Mouse (Mus musculus) liver, postnatal 0 days (tissue): Measurements from ENCODE around the gene Ski. TPM values are rescaled to one million over a fixed set of nuclear protein-coding genes. Genes with fewer than 3 reads are reported as not detected.

Experiments used
- ATAC-seq: fragments of 200-750 bp; cut with Nextera tagmentation; 2 replicates; pipeline ENCODE4 v1.8.0; 2017; ENCODE audit warnings: mild to moderate bottlenecking, moderate library complexity
- DNase-seq: peaks from one replicate; pipeline ENCODE4 v3.0.0-alpha.2; 2016
- H3K27ac ChIP-seq: fragments of 300-500 bp; sonication (generic); 2 replicates; pipeline ENCODE4 v1.5.1; 2014; ENCODE audit warnings: antibody characterized with exemption, moderate library complexity, mild to moderate bottlenecking, low read depth
- H3K27me3 ChIP-seq: fragments of 300-500 bp; sonication (generic); 2 replicates; pipeline ENCODE4 v1.6.1; 2014; ENCODE audit warnings: low read length, control low read depth, mixed read lengths; ENCODE audit not compliant: insufficient read depth
- H3K36me3 ChIP-seq: fragments of 300-500 bp; sonication (generic); replicated peaks from 2 replicates; pipeline ENCODE4 v1.6.1; 2014; ENCODE audit warnings: mild to moderate bottlenecking, control low read depth, low read length, moderate library complexity, mixed read lengths; ENCODE audit not compliant: insufficient read depth
- H3K4me1 ChIP-seq: fragments of 300-500 bp; sonication (generic); 2 replicates; pipeline ENCODE4 v1.6.1; 2014; ENCODE audit warnings: antibody characterized with exemption, mild to moderate bottlenecking, control low read depth; ENCODE audit not compliant: insufficient read depth
- H3K4me2 ChIP-seq: fragments of 300-500 bp; sonication (generic); 2 replicates; pipeline ENCODE4 v1.6.1; 2014; ENCODE audit warnings: low read depth, mild to moderate bottlenecking, low read length, moderate library complexity, mixed read lengths
- H3K4me3 ChIP-seq: fragments of 300-500 bp; sonication (generic); 2 replicates; pipeline ENCODE4 v1.5.1; 2014; ENCODE audit warnings: low read depth, low read length
- H3K9ac ChIP-seq: fragments of 300-500 bp; sonication (generic); replicated peaks from 2 replicates; pipeline ENCODE4 v1.6.1; 2014; ENCODE audit warnings: mild to moderate bottlenecking, moderate library complexity
- H3K9me3 ChIP-seq: fragments of 300-500 bp; sonication (generic); 2 replicates; pipeline ENCODE4 v1.6.1; 2016; ENCODE audit warnings: mild to moderate bottlenecking, control low read depth, low read length, mixed read lengths
- CTCF ChIP-seq: sonication (generic); IDR thresholded peaks from 2 replicates; pipeline ENCODE4 v1.5.1; 2016; ENCODE audit warnings: antibody characterized with exemption, low read depth
- EP300 ChIP-seq: IDR thresholded peaks from 2 replicates; pipeline ENCODE4 v1.6.1; 2016; ENCODE audit warnings: antibody characterized with exemption, low read depth, mild to moderate bottlenecking
- WGBS: fragments of 180-500 bp; shearing (Covaris S2); extraction: QIAGEN DNeasy Blood & Tissue Kit; methylation state at CpG from one replicate; pipeline ENCODE4 v1.1.7; 2014; ENCODE audit not compliant: insufficient replicate concordance; 5-methylcytosine and 5-hydroxymethylcytosine counted together
- polyA plus RNA-seq: library from polyadenylated mRNA; unstranded; fragments of >200 nt; fragmentation: Nextera tagmentation; extraction: Ambion mirVana; gene quantifications from 2 replicates; pipeline ENCODE4 v1.2.1, GENCODE M21; 2015

Gene Ski
- polyA plus RNA-seq, 1 experiment from 2014 or later: 3.5 TPM

DNA sequence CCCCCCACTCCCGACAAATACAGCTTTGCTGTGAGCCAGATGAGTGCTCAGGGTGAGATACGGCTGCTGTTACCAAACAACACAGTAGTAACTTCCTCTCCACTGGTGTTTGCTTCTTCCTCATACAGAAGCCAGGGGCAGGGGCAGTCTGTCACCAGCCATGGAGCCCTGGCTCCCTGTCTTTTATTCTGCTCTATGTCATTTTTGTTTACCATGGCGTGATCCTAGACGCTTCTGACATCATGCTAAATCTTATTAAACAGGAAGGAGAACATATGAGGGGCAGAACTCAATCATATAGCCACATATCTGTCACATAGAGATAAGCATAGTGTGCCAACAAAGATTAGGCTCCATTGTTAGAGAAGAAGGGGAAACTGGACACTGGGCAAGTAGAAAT is 105.8 kb downstream of the Ski start:
- H3K27me3 ChIP-seq: no peaks in the 10 kb centered on the region
- peaks cover 35% of the 10 kb centered on the region for H3K4me1 ChIP-seq
- no peaks in the 10 kb centered on the region for H3K9me3 ChIP-seq
- no peaks in the 10 kb centered on the region for H3K36me3 ChIP-seq
- 0 out of 2 replicates have a peak overlapping the region, but pooled peaks have one; percentile 52 for H3K4me2 ChIP-seq
- no peak overlapping the region for H3K9ac ChIP-seq
- H3K4me3 ChIP-seq: 0 out of 2 replicates have a peak overlapping the region, but pooled peaks have one; percentile 10
- peak overlapping the region; percentile 69 for H3K27ac ChIP-seq
- DNase-seq (no peak), ATAC-seq (no peak)
- TF ChIP-seq CTCF: no peak
- TF ChIP-seq EP300: no peak
- 26% methylated on average over 4 of the region's 4 CpGs for WGBS

DNA sequence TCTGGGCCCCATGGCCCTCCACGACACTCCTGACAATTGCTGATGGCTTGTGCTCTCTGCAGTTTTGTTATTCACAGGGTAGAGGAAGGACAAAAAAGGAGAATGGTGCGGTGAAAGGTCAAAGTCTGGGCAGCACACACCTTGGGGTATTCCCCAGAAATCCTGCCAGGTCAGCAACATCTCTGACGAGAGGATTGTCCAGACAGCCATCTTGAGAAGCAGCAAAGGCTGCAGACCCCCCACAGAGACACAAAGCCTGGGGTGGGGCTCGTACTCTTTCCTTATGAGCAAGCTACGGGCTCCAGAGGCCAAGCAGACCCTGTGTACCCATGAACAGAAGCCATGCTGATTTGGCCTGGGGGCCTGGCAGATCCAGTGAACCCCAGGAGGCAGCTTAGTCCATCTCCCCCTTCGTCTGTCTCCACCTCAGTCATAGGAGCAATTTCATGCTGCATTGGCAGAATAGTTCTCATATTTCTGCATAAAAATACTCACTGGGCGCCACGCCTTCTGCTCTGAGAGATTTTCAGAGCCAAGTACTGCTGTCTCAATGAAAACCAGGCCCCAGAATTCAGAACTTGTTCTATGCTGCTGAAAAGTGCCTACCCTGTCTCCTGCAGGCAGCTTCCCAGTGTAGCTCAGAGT is 108.5 kb downstream of the Ski start:
- ATAC-seq (no peak), DNase-seq (no peak)
- Histone ChIP-seq H3K4me3 (no peak overlapping the region), H3K36me3 (no peaks in the 10 kb centered on the region), H3K9ac (no peak overlapping the region), H3K4me1 (peaks cover 16% of the 10 kb centered on the region), H3K27ac (no peak overlapping the region), H3K27me3 (no peaks in the 10 kb centered on the region), H3K4me2 (no peak overlapping the region), H3K9me3 (no peaks in the 10 kb centered on the region)
- 73% methylated on average over 8 of the region's 8 CpGs for WGBS
- no peak for TF ChIP-seq EP300
- no peak for TF ChIP-seq CTCF

DNA sequence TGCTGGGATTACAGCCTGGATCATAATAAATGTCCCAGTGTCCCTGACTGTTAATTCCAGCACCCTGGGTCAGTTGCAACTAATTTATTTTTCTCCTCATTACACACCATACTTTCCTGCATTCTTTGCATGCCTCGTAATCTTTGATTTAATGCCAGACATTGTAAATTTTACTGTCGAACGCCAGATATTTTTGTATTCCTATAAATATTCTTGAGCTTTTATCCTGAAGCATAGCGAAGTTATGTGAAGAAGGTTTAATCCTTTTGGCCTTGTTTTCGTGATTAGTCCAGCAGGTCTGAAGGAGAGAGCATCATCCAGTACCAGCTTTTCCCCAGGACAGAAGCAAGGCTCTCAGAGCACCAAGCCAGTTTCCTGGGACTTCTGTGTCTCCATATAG is 112.9 kb downstream of the Ski start:
- no peak for TF ChIP-seq EP300
- TF ChIP-seq CTCF: no peak
- ATAC-seq: no peak

DNA sequence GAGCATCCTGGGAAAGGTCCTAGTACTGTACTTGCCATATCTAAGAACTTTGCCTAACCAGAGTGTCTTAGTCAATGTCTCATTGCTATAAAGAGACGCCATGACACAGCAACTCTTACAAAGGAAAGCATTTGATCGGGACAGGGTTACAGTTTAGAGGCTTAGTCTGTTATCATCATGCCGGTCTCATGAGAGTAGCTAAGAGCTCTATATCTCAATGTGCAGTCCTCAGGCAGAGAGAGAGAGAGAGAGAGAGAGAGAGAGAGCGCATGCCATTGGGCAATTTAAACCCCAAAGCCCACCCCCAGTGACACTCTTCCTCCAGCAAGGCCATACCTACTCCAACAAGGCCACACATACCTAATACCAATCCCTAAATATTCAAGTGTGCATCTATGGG is 114.5 kb downstream of the Ski start:
- no peaks in the 10 kb centered on the region for H3K9me3 ChIP-seq
- no peak overlapping the region for H3K27ac ChIP-seq
- no peak overlapping the region for H3K4me2 ChIP-seq
- no peak overlapping the region for H3K4me3 ChIP-seq
- no peak overlapping the region for H3K9ac ChIP-seq
- WGBS: 65% methylated on average over 4 of the region's 4 CpGs
- DNase-seq (no peak), ATAC-seq (peak; percentile 53)
- TF ChIP-seq CTCF (no peak), EP300 (no peak)
- no peaks in the 10 kb centered on the region for H3K27me3 ChIP-seq
- no peaks in the 10 kb centered on the region for H3K36me3 ChIP-seq
- H3K4me1 ChIP-seq: no peaks in the 10 kb centered on the region

More for the DNA sequence above, 112.9 kb downstream of the Ski start:
- H3K27ac ChIP-seq: no peak overlapping the region
- no peaks in the 10 kb centered on the region for H3K4me1 ChIP-seq
- H3K27me3 ChIP-seq: no peaks in the 10 kb centered on the region
- no peaks in the 10 kb centered on the region for H3K9me3 ChIP-seq
- H3K4me2 ChIP-seq: no peak overlapping the region
- no peaks in the 10 kb centered on the region for H3K36me3 ChIP-seq
- 80% methylated on average over 5 of the region's 5 CpGs for WGBS
- no peak overlapping the region for H3K4me3 ChIP-seq
- H3K9ac ChIP-seq: no peak overlapping the region
- no peak for DNase-seq

Other genes with a start within 250 kb of the Ski start
- gene Plch2, start 165.8 kb downstream of the Ski start, polyA plus RNA-seq: 0.04 TPM in 1 of 2 replicates, not detected in the other
- 5.9 and 6.8 TPM in 2 replicates for gene Pex10, start 155.6 kb downstream of the Ski start, polyA plus RNA-seq
- gene Rer1, start 136.2 kb downstream of the Ski start, polyA plus RNA-seq: 111 and 118 TPM in 2 replicates
- 2.2 TPM in 2 replicates for gene Morn1, start 136.0 kb downstream of the Ski start, polyA plus RNA-seq
- 23.1 and 24.7 TPM in 2 replicates for gene Faap20, start 27.2 kb upstream of the Ski start, polyA plus RNA-seq
- gene Prkcz, start 138.8 kb upstream of the Ski start, polyA plus RNA-seq: 3.0 TPM in 2 replicates
- 0.07 TPM in 1 of 2 replicates, not detected in the other for gene Gabrd, start 175.5 kb upstream of the Ski start, polyA plus RNA-seq
- 0.07 TPM in 1 of 2 replicates, not detected in the other for gene Cfap74, start 186.6 kb upstream of the Ski start, polyA plus RNA-seq
- 0.15 and 2.0 TPM in 2 replicates for gene Tmem52, start 246.5 kb upstream of the Ski start, polyA plus RNA-seq